Mouse (Mus musculus) layer of hippocampus, postnatal 14 days (tissue): ENCODE results near the gene Gm17087. TPM values are rescaled to one million over a fixed set of nuclear protein-coding genes. Genes with fewer than 3 reads are reported as not detected.

Experiments used
- DNase-seq, 2 experiments: peaks; one replicate each; pipeline ENCODE4 v3.0.0; 2021 to 2022; ENCODE audit warnings: low spot score in 2 of 2, mixed read lengths in 1 of 2
- total RNA-seq, 2 experiments: library from RNA; stranded (reverse); gene quantifications; 2 replicates each; pipeline ENCODE4 v1.2.3; 2021

Gene Gm17087
- total RNA-seq, 2 experiments from 2014 or later: not detected

- no peak for DNase-seq
Measured at GRCm38 (mm10) chr17:8546366-8546765, 20.4 kb downstream of the Gm17087 start.

DNA sequence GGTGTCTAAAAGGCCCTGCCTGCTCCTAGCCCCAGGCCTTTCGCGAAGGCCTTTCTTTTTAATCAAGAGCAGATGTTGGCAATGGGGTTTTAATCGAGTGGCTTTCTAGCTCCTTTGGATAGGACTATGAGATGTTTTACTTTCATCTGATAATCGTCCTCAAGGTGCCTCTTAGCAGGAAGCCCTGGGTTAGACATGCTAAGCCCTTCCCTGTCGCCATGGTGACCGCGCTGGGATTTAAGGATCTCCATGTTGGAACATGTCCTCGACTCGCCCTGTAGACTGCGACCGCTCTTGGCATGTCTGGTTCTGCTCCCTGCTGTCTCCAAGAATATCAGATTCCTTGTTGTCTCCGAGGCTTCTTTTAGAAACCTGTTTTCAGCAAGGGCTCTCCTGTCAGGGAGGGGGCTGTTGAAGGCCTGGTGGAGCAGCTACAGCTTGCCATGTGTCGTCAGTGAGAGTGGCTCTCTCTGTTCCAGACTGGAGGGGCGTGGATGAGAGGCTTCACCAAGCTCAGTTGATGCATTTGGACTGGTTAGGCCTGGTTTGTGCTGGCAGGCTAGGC, 24.7 kb downstream of the Gm17087 start:
- no peak for DNase-seq

DNA sequence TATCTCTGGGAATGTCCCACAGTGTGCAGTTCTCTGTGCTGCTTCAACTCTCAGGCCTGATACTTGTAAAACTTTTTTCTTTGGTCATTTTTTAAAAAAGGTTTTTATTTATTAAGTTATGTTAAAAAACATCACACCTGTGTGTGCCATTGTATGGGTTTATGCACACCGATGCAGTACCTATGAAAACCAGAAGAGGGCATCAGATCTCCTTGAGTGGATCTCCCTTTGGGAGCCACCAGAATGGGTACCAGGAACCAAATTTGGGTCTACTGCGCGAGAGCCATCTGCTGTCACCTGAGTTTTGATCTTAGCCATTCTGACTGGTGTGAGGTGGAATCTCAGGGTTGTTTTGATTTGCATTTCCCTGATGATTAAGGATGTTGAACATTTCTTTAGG, 28.6 kb downstream of the Gm17087 start:
- no peak for DNase-seq

DNA sequence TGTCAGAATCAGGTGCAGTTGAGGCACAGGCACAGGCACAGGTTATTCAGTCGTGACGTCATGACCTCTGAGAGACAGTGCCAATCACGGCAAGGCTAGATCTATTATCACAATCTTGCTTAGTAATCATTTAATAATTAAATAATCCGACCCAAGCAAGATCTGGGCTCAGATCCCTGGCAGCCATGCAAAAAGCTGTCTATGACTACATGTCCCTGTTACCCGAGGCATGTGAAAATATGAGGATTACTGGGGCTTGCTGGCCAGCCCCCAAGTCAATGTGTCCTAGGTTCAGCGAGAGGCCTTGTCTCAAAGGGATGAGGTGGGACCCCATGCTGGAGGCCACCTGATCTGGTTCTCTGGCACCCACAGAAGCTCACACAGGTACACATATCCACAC, 30.2 kb downstream of the Gm17087 start:
- no peak for DNase-seq

GRCm38 (mm10) chr17:8533828-8534227, 32.9 kb downstream of the Gm17087 start:
- no peak for DNase-seq

DNA sequence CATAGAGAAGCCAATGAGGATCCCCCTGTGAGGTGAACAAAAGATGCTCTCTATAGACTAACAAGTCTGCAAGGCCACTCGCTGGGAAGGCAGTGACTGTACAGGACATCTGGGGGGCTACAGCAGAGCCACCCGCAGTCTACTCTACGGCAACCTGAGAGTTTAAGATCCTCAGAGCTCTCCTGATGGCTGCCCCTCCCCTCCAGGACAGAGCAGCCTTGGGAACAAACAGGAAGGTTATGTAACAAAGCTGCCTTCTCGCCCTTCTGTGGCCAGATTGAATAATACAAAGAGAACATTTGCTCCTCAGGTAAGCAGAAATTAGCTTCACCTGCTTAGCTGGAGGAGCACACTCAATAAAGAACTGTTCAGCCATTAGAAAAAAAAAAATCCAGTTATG, 34.1 kb downstream of the Gm17087 start:
- no peak for DNase-seq

DNA sequence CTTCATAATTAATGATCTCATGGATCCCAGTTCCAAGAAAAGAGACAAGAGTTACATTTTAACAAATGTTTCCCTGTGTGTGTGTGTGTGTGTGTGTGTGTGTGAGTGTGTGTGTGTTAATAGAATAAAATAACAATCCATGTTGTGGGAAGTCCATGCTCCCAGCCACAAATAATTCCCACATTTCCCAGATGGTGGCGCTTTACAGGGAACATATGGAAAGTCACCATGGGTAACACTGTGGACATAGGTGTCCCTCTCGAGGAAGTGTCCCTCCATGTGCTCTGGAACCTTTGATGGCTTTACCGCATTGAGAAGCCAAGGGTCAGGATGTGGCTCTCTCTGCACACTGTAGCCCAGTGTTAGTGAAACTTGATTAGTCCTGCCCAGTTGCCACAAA, 38.1 kb downstream of the Gm17087 start:
- no peak for DNase-seq

DNA sequence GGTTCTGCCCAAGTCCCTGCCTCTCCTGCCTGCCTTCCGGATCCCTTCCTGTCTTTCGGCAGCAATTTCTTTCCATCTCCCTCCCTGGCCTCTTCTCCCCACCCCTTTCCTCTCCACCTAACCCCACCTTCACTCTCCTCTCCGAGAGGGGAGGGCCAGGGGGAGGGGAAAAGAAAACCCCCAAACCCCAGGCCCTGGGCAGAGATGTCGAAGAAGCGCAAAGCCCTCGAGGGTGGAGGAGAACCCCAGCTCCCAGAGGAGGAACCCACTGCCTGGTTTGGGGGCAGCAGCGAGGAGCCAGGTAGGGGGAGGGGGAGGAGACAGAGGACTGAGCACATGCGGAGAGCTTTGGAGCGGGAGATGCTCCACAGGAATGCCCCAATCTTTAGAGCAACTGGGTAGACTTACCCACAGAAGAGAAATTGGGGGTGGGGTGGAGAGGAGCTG, 39.9 kb downstream of the Gm17087 start:
- DNase-seq: peak in 1 of 2 experiments; percentile 22

DNA sequence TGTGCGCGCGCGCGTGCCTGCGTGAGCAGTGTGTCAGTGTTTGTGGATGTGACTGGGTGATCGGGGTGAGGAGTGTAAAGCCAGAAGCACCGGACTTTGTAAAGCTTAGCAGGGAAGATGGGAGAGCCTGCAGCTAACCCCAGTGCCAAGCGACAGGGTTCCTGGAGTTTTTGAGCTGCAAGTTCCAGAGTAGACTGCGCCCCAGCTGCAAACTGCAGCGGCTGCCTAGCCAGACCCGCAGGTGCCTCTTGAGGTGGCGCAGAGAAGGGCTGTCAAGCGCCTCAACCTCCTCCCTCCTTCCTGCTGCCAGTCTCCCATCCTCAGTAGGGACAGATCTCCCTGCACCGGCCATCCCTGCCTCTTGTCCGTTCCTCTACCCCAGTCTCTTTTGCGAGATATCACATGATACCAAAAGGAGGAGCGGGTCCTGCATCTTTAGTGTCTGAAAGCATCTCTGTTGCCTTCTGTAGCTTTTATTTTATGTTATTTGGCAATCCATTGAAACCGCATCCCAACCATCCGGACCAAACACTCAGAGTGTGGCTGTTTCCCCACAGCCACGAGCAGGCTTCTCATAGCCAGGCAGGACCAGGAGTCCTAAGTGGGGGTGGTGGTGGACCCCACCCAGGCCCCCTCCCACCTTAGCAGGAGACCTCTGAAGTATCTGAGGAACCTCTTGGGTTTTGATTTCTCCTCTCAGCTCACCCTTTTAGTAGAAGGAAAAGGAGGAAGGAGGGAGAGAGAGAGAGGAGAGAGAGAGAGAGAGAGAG, 40.6 kb downstream of the Gm17087 start:
- no peak for DNase-seq

GRCm38 (mm10) chr17:8525225-8525721, 41.5 kb downstream of the Gm17087 start, which contains the start of gene Pde10a:
Pde10a (plus strand) TSS chr17:8525372.
- DNase-seq: peak; percentile 42 to 69

DNA sequence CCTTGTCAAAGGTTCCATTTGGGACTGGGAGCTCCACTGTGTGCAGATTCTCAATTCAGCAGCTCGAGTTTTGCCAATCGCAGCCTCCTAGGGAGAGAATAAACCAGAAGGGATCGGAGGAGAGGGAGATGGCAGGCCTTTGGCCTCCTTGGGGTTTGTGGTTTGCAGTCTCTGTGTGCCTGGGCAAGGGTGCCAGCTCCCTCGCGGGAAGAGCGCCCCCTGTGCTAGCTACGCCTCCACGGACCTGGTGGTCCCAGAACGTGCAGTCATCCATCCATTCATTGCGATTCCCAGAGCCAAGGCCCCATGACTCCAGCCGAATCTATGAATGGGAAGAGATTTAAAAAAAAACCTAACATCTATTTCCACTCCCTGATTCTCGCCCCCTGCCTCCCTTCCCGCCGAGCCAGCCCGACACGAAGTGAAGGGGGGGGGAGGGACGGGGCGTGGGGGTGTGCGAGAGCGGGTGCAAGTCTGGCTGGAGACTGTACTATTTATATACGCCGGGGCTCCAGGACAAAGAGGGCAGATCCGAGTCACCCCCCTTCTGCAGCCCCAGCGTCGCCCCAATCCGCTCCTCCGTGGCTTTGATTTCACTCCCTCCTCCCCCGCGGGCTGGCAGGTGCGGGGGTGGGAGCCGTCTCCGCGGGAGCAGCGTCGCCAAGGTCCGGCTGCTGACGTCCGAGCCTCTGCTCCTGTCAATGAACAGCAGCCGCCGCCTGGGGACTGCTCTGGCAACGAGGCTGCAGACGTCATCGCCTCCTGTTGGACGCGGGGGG, 42.2 kb downstream of the Gm17087 start:
- peak; percentile 75 to 92 for DNase-seq

- DNase-seq: no peak
Measured at GRCm38 (mm10) chr17:8523986-8524385, 42.8 kb downstream of the Gm17087 start.

DNA sequence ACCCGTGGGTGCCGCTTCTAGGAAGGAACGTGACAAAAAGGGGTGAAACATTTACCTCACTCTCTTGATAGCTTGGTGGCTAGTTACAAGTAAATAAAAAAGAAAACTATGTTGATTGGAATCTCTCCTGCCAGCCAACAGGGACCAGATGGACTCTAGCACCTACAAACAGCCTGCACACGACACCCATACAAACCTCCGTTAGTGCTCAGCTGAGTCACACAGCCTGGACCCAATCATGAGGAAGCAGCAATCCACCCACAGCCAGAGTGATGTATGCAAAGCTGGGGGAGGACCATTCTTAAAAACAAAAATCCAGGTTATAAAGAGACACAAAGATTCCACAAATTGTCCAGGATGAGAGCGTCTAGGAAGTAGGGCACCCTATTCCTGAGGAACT, 50.7 kb downstream of the Gm17087 start:
- DNase-seq: no peak

Other genes with a start within 250 kb of the Gm17087 start
- 10 to 100 TPM; 12.2 to 13.6 TPM for gene Prr18, start 229.5 kb downstream of the Gm17087 start, total RNA-seq
- under 1 TPM; 0.64 to 0.88 TPM for gene T2, start 211.0 kb downstream of the Gm17087 start, total RNA-seq
- gene T, start 132.5 kb downstream of the Gm17087 start, total RNA-seq: not detected
- 10 to 100 TPM; 66.5 to 67.2 TPM for gene Pde10a, start 41.6 kb downstream of the Gm17087 start, total RNA-seq